Comparison of ENCODE assay signal across 25 mouse cellular contexts in genomic region chr19:28686398-28686797, GRCm38 (mm10). TPM values are rescaled to one million over a fixed set of nuclear protein-coding genes. Genes with fewer than 3 reads are reported as not detected.
DNase-seq lines count a peak whose midpoint lies in the region; ATAC-seq and TF ChIP-seq lines count a peak whose summit lies in the region.
"Had no signal": no experiment of that assay in that cellular context is flagged by ENCODE, and none has a peak within 500 bp of the region (broad histone marks: within the 10 kb centered on the region; RNA-seq: fewer than 3 reads in every experiment).

No protein-coding gene starts in this region.

- no peak for TF ChIP-seq POLR2A in kidney, adult 2 months (IDR thresholded peaks at IDR 0.05; ENCODE audit: low read depth, low read length)

- H3K4me3 ChIP-seq in kidney, adult 2 months (ENCODE audit: insufficient read depth, low read depth, low read length) = no peak overlapping the region
- H3K4me3 ChIP-seq in stomach, embryonic 15.5 days (replicated peaks) = no peak overlapping the region
- H3K4me3 ChIP-seq in gastrocnemius, adult 2 months = no peak overlapping the region
- H3K4me3 ChIP-seq: embryonic facial prominence, embryonic 12.5 days; forebrain, embryonic 15.5 days; intestine, embryonic 15.5 days; left cerebral cortex, adult 2 months; limb, embryonic 12.5 days; liver, embryonic 15.5 days; lung, embryonic 15.5 days; midbrain, embryonic 10.5 days; midbrain, embryonic 15.5 days had no signal

- H3K4me1 ChIP-seq in kidney, adult 2 months (ENCODE audit: control insufficient read depth, insufficient read depth, low read length) = peaks cover 2% of the 10 kb centered on the region; the same call in 1 of the 2 replicates
- no peaks in the 10 kb centered on the region for H3K4me1 ChIP-seq in stomach, embryonic 15.5 days
- H3K4me1 ChIP-seq: embryonic facial prominence, embryonic 12.5 days; intestine, embryonic 15.5 days; liver, embryonic 15.5 days; lung, embryonic 15.5 days; midbrain, embryonic 10.5 days; midbrain, embryonic 15.5 days had no signal

- H3K27me3 ChIP-seq in kidney, adult 2 months (replicated peaks; ENCODE audit: control insufficient read depth, insufficient read depth, low read length) = no peaks in the 10 kb centered on the region
- H3K27me3 ChIP-seq in stomach, embryonic 15.5 days (replicated peaks) = no peaks in the 10 kb centered on the region
- H3K27me3 ChIP-seq: forebrain, embryonic 15.5 days; intestine, embryonic 15.5 days; lung, embryonic 15.5 days; midbrain, embryonic 15.5 days; Patski had no signal

- H3K36me3 ChIP-seq in kidney, adult 2 months (ENCODE audit: control insufficient read depth, insufficient read depth, low read length) = no peaks in the 10 kb centered on the region
- no peaks in the 10 kb centered on the region for H3K36me3 ChIP-seq in stomach, embryonic 15.5 days
- H3K36me3 ChIP-seq: embryonic facial prominence, embryonic 12.5 days; forebrain, embryonic 15.5 days; intestine, embryonic 15.5 days; limb, embryonic 12.5 days; liver, embryonic 15.5 days; lung, embryonic 15.5 days; midbrain, embryonic 10.5 days; midbrain, embryonic 15.5 days had no signal

- H3K4me2 ChIP-seq in stomach, embryonic 15.5 days = no peak overlapping the region
- H3K4me2 ChIP-seq: embryonic facial prominence, embryonic 12.5 days; forebrain, embryonic 15.5 days; intestine, embryonic 15.5 days; limb, embryonic 12.5 days; liver, embryonic 15.5 days; lung, embryonic 15.5 days; midbrain, embryonic 15.5 days had no signal

- intact Hi-C loops in gastrocnemius, adult 2 months (cut with DNase I) = no loop called here

- H3K9ac ChIP-seq in stomach, embryonic 15.5 days = no peak overlapping the region
- H3K9ac ChIP-seq: embryonic facial prominence, embryonic 12.5 days; forebrain, embryonic 15.5 days; intestine, embryonic 15.5 days; limb, embryonic 12.5 days; liver, embryonic 15.5 days; lung, embryonic 15.5 days; midbrain, embryonic 15.5 days had no signal

- WGBS in kidney, adult 2 months = 50% methylated on average over 4 of the region's 4 CpGs
- 59% methylated on average over 4 of the region's 4 CpGs for WGBS in stomach, embryonic 15.5 days

- TF ChIP-seq CTCF in kidney, adult 2 months (conservative IDR thresholded peaks at IDR 0.05; ENCODE audit: insufficient read depth, insufficient read length, low read depth, low read length) = no peak
- no peak for TF ChIP-seq CTCF in gastrocnemius, adult 2 months (IDR thresholded peaks at IDR 0.05)

- ATAC-seq in stomach, embryonic 15.5 days (ENCODE audit: insufficient read depth, low FRiP score, low read depth) = peak; percentile 53; the same call in 1 of the 2 replicates
- ATAC-seq: forebrain, embryonic 15.5 days; hindbrain, embryonic 16.5 days; intestine, embryonic 15.5 days; midbrain, embryonic 15.5 days; Patski had no signal

- DNase-seq in kidney, adult 2 months = peak; percentile 71
- no peak for DNase-seq in kidney, adult 18-20 months
- DNase-seq in lung, postnatal 25 days (ENCODE audit: low spot score) = peak; percentile 2
- DNase-seq in lung, postnatal 14 days = no peak
- DNase-seq in gastrocnemius, adult 2 months = no peak
- DNase-seq in cerebellum, adult 8-10 months = no peak
- DNase-seq: adrenal gland, postnatal 10 days; cerebellum, adult 9-10 months; embryo, embryonic 11 days; heart, postnatal 14 days; spleen, adult 18-20 months; thymus, postnatal 4 days had no signal

- H3K27ac ChIP-seq in kidney, adult 2 months (ENCODE audit: insufficient read depth, low read depth, low read length) = no peak overlapping the region
- H3K27ac ChIP-seq in stomach, embryonic 15.5 days = no peak overlapping the region
- H3K27ac ChIP-seq in gastrocnemius, adult 2 months = no peak overlapping the region
- H3K27ac ChIP-seq: embryonic facial prominence, embryonic 12.5 days; forebrain, embryonic 15.5 days; intestine, embryonic 15.5 days; left cerebral cortex, adult 2 months; limb, embryonic 12.5 days; liver, embryonic 15.5 days; lung, embryonic 15.5 days; midbrain, embryonic 10.5 days; midbrain, embryonic 15.5 days had no signal

- H3K9me3 ChIP-seq in stomach, embryonic 15.5 days = no peaks in the 10 kb centered on the region
- H3K9me3 ChIP-seq: embryonic facial prominence, embryonic 12.5 days; forebrain, embryonic 15.5 days; intestine, embryonic 15.5 days; limb, embryonic 12.5 days; liver, embryonic 15.5 days; lung, embryonic 15.5 days; midbrain, embryonic 10.5 days; midbrain, embryonic 15.5 days had no signal

RNA-seq across cellular contexts. Expression of gene Glis3, which starts 6.5 kb away (rescaled TPM):
- 23.7 and 28.7 TPM in 2 replicates for polyA plus RNA-seq in kidney, adult 2 months (2012; rRNA removed)
- polyA plus RNA-seq in stomach, embryonic 15.5 days (2015; fragmentation: Nextera tagmentation; extraction: Ambion mirVana) = 2.9 and 4.4 TPM in 2 replicates
- 1 to 10 TPM in 1 of 2 experiments, under 1 TPM in 1; 0.61 to 1.2 TPM for total RNA-seq in gastrocnemius, adult 2 months (2021)
- total RNA-seq: MEL had no signal

Comparison
In these comparisons a context has a peak if more than half of its experiments do, and no peak if none do; other contexts are left out.
1. DNase-seq: peak in kidney, adult 2 months (single experiment) and lung, postnatal 25 days (single experiment); none in kidney, adult 18-20 months (single experiment), lung, postnatal 14 days (single experiment), gastrocnemius, adult 2 months (single experiment) and cerebellum, adult 8-10 months (single experiment).